Mouse (Mus musculus): ENCODE measurements at regions not wholly inside any gene's neighbourhood (a gene's known extent, or its start where the extent isn't known, plus 50 kb on each side); places are given as distances from the start of the nearest gene placed in this dataset.

GRCm38 (mm10) chr6:93445568-93445967 lies 502.3 kb upstream of the Adamts9 start:
- Histone ChIP-seq H3K36me3 (ENCODE audit: insufficient read depth, low read length) (no peaks in the 10 kb centered on the region), H3K4me3 (ENCODE audit: low read depth, low read length) (no peak overlapping the region), H3K27ac (ENCODE audit: low read depth, low read length) (no peak overlapping the region), H3K9me3 (ENCODE audit: low read length) (no peaks in the 10 kb centered on the region), H3K27me3 (ENCODE audit: insufficient read depth, low read length) (no peaks in the 10 kb centered on the region), H3K4me2 (ENCODE audit: low read depth, low read length, poor library complexity, severe bottlenecking) (no peak overlapping the region), H3K4me1 (ENCODE audit: insufficient read depth, low read length) (no peaks in the 10 kb centered on the region), H3K9ac (replicated peaks; ENCODE audit: low read length, poor library complexity, severe bottlenecking) (no peak overlapping the region)
- ATAC-seq (ENCODE audit: low FRiP score) (no peak), DNase-seq (ENCODE audit: low spot score) (no peak)
- 86% methylated on average over 16 of the region's 16 CpGs for WGBS
- TF ChIP-seq CTCF (IDR thresholded peaks at IDR 0.05) = no peak

DNA sequence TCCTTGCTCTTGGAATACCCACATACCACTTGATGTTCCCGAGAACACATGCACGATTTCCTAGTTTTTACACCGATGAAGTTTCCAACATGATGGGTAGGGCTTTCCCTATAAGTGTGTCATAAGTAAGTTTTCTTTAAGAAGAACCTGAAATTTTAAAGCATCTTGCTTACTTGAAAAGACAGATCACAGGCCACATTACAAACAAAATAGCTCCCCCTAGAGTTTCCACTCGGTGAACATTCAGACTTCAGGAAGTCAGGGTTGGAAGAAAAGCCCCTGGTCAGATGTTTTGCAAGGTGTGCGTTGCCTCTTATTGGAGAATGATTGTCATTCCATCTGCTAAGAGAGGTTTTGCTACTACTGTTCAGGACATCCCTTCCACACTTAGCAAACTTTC lies 501.8 kb upstream of the Adamts9 start:
- no peak overlapping the region for H3K4me3 ChIP-seq (ENCODE audit: low read depth, low read length)
- H3K27ac ChIP-seq (ENCODE audit: low read depth, low read length) = no peak overlapping the region
- no peaks in the 10 kb centered on the region for H3K27me3 ChIP-seq (ENCODE audit: insufficient read depth, low read length)
- no peak overlapping the region for H3K9ac ChIP-seq (replicated peaks; ENCODE audit: low read length, poor library complexity, severe bottlenecking)
- ATAC-seq (ENCODE audit: low FRiP score) (no peak), DNase-seq (ENCODE audit: low spot score) (peak; percentile 53)
- H3K4me2 ChIP-seq (ENCODE audit: low read depth, low read length, poor library complexity, severe bottlenecking) = no peak overlapping the region
- H3K9me3 ChIP-seq (ENCODE audit: low read length) = no peaks in the 10 kb centered on the region
- TF ChIP-seq CTCF (IDR thresholded peaks at IDR 0.05) = peak; percentile 64
- H3K4me1 ChIP-seq (ENCODE audit: insufficient read depth, low read length) = no peaks in the 10 kb centered on the region
- no peaks in the 10 kb centered on the region for H3K36me3 ChIP-seq (ENCODE audit: insufficient read depth, low read length)
- WGBS = 70% methylated on average over 5 of the region's 5 CpGs

DNA sequence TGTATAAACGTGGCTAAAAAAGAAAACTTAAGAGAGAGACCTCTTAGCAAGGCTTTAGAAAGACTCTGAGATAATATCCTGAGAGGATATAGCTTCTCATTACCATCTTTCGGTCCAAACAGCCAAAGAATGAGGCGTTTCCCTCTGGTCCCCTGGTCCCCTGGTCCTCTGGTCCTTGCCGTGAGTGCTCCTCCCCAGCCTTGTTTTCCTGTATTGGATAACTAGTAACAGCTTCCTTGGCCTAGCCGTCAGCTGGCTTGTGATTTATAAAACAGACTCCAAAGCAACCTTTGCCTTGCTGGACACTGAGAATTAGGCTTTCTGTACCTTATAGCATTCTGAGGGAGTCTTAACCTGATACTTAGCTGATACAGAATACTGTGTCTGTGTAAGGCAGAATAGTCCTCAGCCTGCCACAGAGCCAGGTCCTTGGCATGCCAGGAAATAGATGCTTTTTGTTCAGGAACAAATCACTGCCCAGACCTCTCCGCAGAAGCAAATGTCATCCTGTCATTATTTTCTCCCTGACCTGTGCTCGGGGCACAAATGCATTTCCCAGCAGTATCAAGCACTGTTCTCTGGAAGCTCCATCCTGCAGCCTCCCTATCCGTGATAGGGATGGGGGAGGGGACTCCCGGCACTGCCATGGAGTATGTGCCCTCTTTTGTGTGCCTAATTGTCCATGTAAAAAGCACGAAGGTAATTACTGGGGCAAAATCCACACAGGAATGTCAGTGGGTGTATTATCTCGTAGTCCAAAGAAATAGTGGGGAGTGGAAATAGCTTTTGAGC lies 500.7 kb upstream of the Adamts9 start:
- Histone ChIP-seq H3K4me2 (ENCODE audit: low read depth, low read length, poor library complexity, severe bottlenecking) (no peak overlapping the region), H3K4me3 (ENCODE audit: low read depth, low read length) (no peak overlapping the region), H3K27ac (ENCODE audit: low read depth, low read length) (peak overlapping the region; percentile 3; the same call in 1 of the 2 replicates), H3K9me3 (ENCODE audit: low read length) (no peaks in the 10 kb centered on the region), H3K36me3 (ENCODE audit: insufficient read depth, low read length) (no peaks in the 10 kb centered on the region), H3K27me3 (ENCODE audit: insufficient read depth, low read length) (no peaks in the 10 kb centered on the region), H3K9ac (replicated peaks; ENCODE audit: low read length, poor library complexity, severe bottlenecking) (no peak overlapping the region), H3K4me1 (ENCODE audit: insufficient read depth, low read length) (no peaks in the 10 kb centered on the region)
- WGBS = 30% methylated on average over 11 of the region's 11 CpGs
- ATAC-seq (ENCODE audit: low FRiP score) = no peak
- DNase-seq (ENCODE audit: low spot score) = no peak
- TF ChIP-seq CTCF (IDR thresholded peaks at IDR 0.05) = no peak

- Histone ChIP-seq H3K4me3 (ENCODE audit: low read depth, low read length) (no peak overlapping the region), H3K9ac (replicated peaks; ENCODE audit: low read length, poor library complexity, severe bottlenecking) (no peak overlapping the region), H3K4me2 (ENCODE audit: low read depth, low read length, poor library complexity, severe bottlenecking) (no peak overlapping the region), H3K27me3 (ENCODE audit: insufficient read depth, low read length) (no peaks in the 10 kb centered on the region), H3K36me3 (ENCODE audit: insufficient read depth, low read length) (no peaks in the 10 kb centered on the region), H3K4me1 (ENCODE audit: insufficient read depth, low read length) (no peaks in the 10 kb centered on the region), H3K27ac (ENCODE audit: low read depth, low read length) (no peak overlapping the region), H3K9me3 (ENCODE audit: low read length) (no peaks in the 10 kb centered on the region)
- no peak for TF ChIP-seq CTCF (IDR thresholded peaks at IDR 0.05)
- no peak for DNase-seq (ENCODE audit: low spot score)
- 63% methylated on average over 1 of the region's 1 CpGs for WGBS
- no peak for ATAC-seq (ENCODE audit: low FRiP score)
Measured at GRCm38 (mm10) chr6:93433446-93433845, 490.2 kb upstream of the Adamts9 start.

- Histone ChIP-seq H3K4me3 (ENCODE audit: low read depth, low read length) (no peak overlapping the region), H3K27me3 (ENCODE audit: insufficient read depth, low read length) (no peaks in the 10 kb centered on the region), H3K9ac (replicated peaks; ENCODE audit: low read length, poor library complexity, severe bottlenecking) (no peak overlapping the region), H3K9me3 (ENCODE audit: low read length) (no peaks in the 10 kb centered on the region), H3K4me1 (ENCODE audit: insufficient read depth, low read length) (no peaks in the 10 kb centered on the region), H3K4me2 (ENCODE audit: low read depth, low read length, poor library complexity, severe bottlenecking) (no peak overlapping the region), H3K27ac (ENCODE audit: low read depth, low read length) (no peak overlapping the region), H3K36me3 (ENCODE audit: insufficient read depth, low read length) (no peaks in the 10 kb centered on the region)
- TF ChIP-seq CTCF (IDR thresholded peaks at IDR 0.05) = no peak
- no peak for DNase-seq (ENCODE audit: low spot score)
- ATAC-seq (ENCODE audit: low FRiP score) = no peak
- WGBS = 84% methylated on average over 1 of the region's 1 CpGs
Measured at GRCm38 (mm10) chr6:93426141-93426540, 482.8 kb upstream of the Adamts9 start.

DNA sequence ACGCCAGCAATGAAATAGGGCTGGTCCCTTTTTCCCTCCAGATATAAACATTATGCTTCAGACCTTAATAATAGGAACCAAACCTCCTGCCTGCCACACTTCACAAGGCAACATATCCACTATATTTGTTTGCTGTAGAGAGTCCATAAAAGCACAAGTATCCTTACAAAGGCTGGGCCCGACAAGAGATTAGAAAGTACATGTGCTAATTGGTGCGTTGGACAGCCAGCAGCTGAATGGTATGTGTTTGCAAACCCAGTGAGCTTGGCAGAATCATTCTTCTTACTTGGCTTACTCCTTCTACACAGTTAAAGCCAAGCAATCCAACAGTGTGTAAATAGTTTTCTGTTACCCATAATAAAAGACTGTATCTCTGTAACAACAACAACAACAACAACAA lies 479.6 kb upstream of the Adamts9 start:
- Histone ChIP-seq H3K9me3 (ENCODE audit: low read length) (no peaks in the 10 kb centered on the region), H3K36me3 (ENCODE audit: insufficient read depth, low read length) (no peaks in the 10 kb centered on the region), H3K4me2 (ENCODE audit: low read depth, low read length, poor library complexity, severe bottlenecking) (no peak overlapping the region), H3K27ac (ENCODE audit: low read depth, low read length) (no peak overlapping the region), H3K4me1 (ENCODE audit: insufficient read depth, low read length) (no peaks in the 10 kb centered on the region), H3K4me3 (ENCODE audit: low read depth, low read length) (no peak overlapping the region), H3K27me3 (ENCODE audit: insufficient read depth, low read length) (no peaks in the 10 kb centered on the region), H3K9ac (replicated peaks; ENCODE audit: low read length, poor library complexity, severe bottlenecking) (no peak overlapping the region)
- TF ChIP-seq CTCF (IDR thresholded peaks at IDR 0.05) = no peak
- ATAC-seq (ENCODE audit: low FRiP score) (no peak), DNase-seq (ENCODE audit: low spot score) (no peak)
- 72% methylated on average over 3 of the region's 3 CpGs for WGBS

Data from midbrain, postnatal 0 days (tissue).